Comparison of ENCODE assay signal across 13 mouse cellular contexts in genomic region chr13:28531534-28531999, GRCm38 (mm10).
DNase-seq lines count a peak whose midpoint lies in the region; ATAC-seq and TF ChIP-seq lines count a peak whose summit lies in the region.
"Had no signal": no experiment of that assay in that cellular context is flagged by ENCODE, and none has a peak within 500 bp of the region (broad histone marks: within the 10 kb centered on the region; RNA-seq: fewer than 3 reads in every experiment).

No protein-coding gene starts in this region.

- peak; percentile 46 to 60 for DNase-seq in cerebellum, postnatal 10 days
- DNase-seq in cerebellum, postnatal 36 days, result no peak
- DNase-seq in neural tube, embryonic 10.5 days (ENCODE audit: extremely low spot score, low spot score), result no peak
- peak; percentile 61 for DNase-seq in kidney, adult 9 months
- DNase-seq in lung, postnatal 25 days (ENCODE audit: low spot score), result peak; percentile 72
- no peak for DNase-seq in liver, postnatal 0 days
- DNase-seq in frontal cortex, postnatal 25 days (ENCODE audit: low spot score in 2 of 2), result no peak
- DNase-seq: B cell, adult 2 months; cerebellum, adult 11-12 months had no signal

- H3K36me3 ChIP-seq in neural tube, embryonic 13.5 days, result 0 out of 2 replicates have a peak, but pooled peaks cover 3% of the 10 kb centered on the region
- H3K36me3 ChIP-seq in liver, postnatal 0 days (replicated peaks; ENCODE audit: insufficient read depth, low read length), result no peaks in the 10 kb centered on the region
- H3K36me3 ChIP-seq: stomach, embryonic 15.5 days had no signal

- H3K9me3 ChIP-seq in neural tube, embryonic 13.5 days, result 0 out of 2 replicates have a peak, but pooled peaks cover 5% of the 10 kb centered on the region
- H3K9me3 ChIP-seq in liver, postnatal 0 days (ENCODE audit: low read length), result peaks cover 4% of the 10 kb centered on the region
- H3K9me3 ChIP-seq: stomach, embryonic 15.5 days had no signal

- H3K27ac ChIP-seq in neural tube, embryonic 13.5 days (replicated peaks), result peak overlapping the region; percentile 67; the same call in 1 of the 2 replicates
- H3K27ac ChIP-seq in liver, postnatal 0 days (ENCODE audit: low read depth), result no peak overlapping the region
- H3K27ac ChIP-seq: layer of hippocampus, adult 2 months; liver, embryonic 14.5 days; stomach, embryonic 15.5 days had no signal

- H3K27me3 ChIP-seq in neural tube, embryonic 13.5 days, result no peaks in the 10 kb centered on the region
- no peaks in the 10 kb centered on the region for H3K27me3 ChIP-seq in liver, postnatal 0 days (ENCODE audit: insufficient read depth, low read length)
- H3K27me3 ChIP-seq: stomach, embryonic 15.5 days had no signal

- no peak overlapping the region for H3K4me3 ChIP-seq in neural tube, embryonic 13.5 days
- no peak overlapping the region for H3K4me3 ChIP-seq in liver, postnatal 0 days (ENCODE audit: low read depth, low read length)
- H3K4me3 ChIP-seq: layer of hippocampus, adult 2 months; stomach, embryonic 15.5 days had no signal

- no peak overlapping the region for H3K4me2 ChIP-seq in neural tube, embryonic 13.5 days
- no peak overlapping the region for H3K4me2 ChIP-seq in liver, postnatal 0 days (ENCODE audit: low read depth, low read length)
- H3K4me2 ChIP-seq: stomach, embryonic 15.5 days had no signal

- 90% methylated on average over 5 of the region's 5 CpGs for WGBS in neural tube, embryonic 13.5 days
- WGBS in liver, postnatal 0 days (ENCODE audit: insufficient replicate concordance), result 70% methylated on average over 5 of the region's 5 CpGs

- no peak for TF ChIP-seq EP300 in liver, postnatal 0 days (IDR thresholded peaks at IDR 0.05; ENCODE audit: low read depth)

- H3K9ac ChIP-seq in neural tube, embryonic 13.5 days, result no peak overlapping the region
- no peak overlapping the region for H3K9ac ChIP-seq in liver, postnatal 0 days (replicated peaks)
- H3K9ac ChIP-seq: liver, embryonic 14.5 days; stomach, embryonic 15.5 days had no signal

- peaks cover 29% of the 10 kb centered on the region for H3K4me1 ChIP-seq in neural tube, embryonic 13.5 days (replicated peaks)
- H3K4me1 ChIP-seq in liver, postnatal 0 days (ENCODE audit: insufficient read depth), result peaks cover 9% of the 10 kb centered on the region

- ATAC-seq in neural tube, embryonic 13.5 days (ENCODE audit: low read depth), result no peak
- no peak for ATAC-seq in liver, postnatal 0 days

- no peak for TF ChIP-seq CTCF in liver, postnatal 0 days (IDR thresholded peaks at IDR 0.05; ENCODE audit: low read depth)

Comparison
In these comparisons a context has a peak if more than half of its experiments do, and no peak if none do; other contexts are left out.
1. DNase-seq: peak in cerebellum, postnatal 10 days (2 of 2), kidney, adult 9 months (single experiment) and lung, postnatal 25 days (single experiment); none in cerebellum, postnatal 36 days (0 of 2), neural tube, embryonic 10.5 days (single experiment), liver, postnatal 0 days (single experiment) and frontal cortex, postnatal 25 days (0 of 2).